Mouse (Mus musculus) layer of hippocampus, postnatal 36 days (tissue): Measurements from ENCODE around the gene Pgm2l1. TPM values are rescaled to one million over a fixed set of nuclear protein-coding genes. Genes with fewer than 3 reads are reported as not detected.
"Not testable (repeated sequence)": the region's sequence is repeated elsewhere in the genome, so short reads cannot be mapped to it uniquely, and the experiment has no call there.

Experiments used
- DNase-seq, 2 experiments: peaks; one replicate each; pipeline ENCODE4 v3.0.0; 2022
- total RNA-seq, 2 experiments: library from RNA; stranded (reverse); gene quantifications; 2 replicates each; pipeline ENCODE4 v1.2.3; 2021

The Pgm2l1 gene
- total RNA-seq, 2 experiments from 2014 or later, result 282 to 309 TPM

GRCm38 (mm10) chr7:100228957-100229356 lies 1.8 kb downstream of the Pgm2l1 start:
- DNase-seq, result no peak

- no peak for DNase-seq
These were observed 3.5 kb downstream of the Pgm2l1 start for GRCm38 (mm10) chr7:100230646-100231045.

- no peak for DNase-seq
These were observed 4.5 kb downstream of the Pgm2l1 start for GRCm38 (mm10) chr7:100231661-100232060.

DNA sequence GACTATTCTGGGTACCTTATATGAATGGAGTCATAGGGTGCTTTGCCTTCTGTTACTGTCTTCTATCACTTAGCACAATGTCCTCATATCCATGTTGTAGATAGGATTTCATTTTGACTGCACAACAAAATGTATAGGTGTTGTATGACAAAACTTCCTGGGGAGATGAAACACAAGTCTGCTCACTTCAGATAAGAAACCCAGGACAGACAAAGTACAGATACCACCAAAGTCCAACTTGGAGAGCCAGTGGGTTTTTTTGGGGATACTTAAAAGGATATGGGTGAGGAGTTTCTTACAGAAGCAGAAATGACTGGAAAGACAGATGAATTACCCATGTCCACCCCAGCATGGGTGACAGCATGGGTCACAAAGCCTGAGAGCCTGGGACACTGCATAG lies 6.5 kb downstream of the Pgm2l1 start:
- no peak for DNase-seq

GRCm38 (mm10) chr7:100234264-100234885 lies 7.2 kb downstream of the Pgm2l1 start:
- no peak for DNase-seq

- no peak for DNase-seq
These were observed 11.1 kb downstream of the Pgm2l1 start for GRCm38 (mm10) chr7:100238271-100238670.

- DNase-seq, result peak in 1 of 2 experiments; percentile 34
These were observed 13.4 kb downstream of the Pgm2l1 start for GRCm38 (mm10) chr7:100240601-100241000.

- no peak for DNase-seq
These were observed 15.8 kb downstream of the Pgm2l1 start for GRCm38 (mm10) chr7:100243007-100243406.

DNA sequence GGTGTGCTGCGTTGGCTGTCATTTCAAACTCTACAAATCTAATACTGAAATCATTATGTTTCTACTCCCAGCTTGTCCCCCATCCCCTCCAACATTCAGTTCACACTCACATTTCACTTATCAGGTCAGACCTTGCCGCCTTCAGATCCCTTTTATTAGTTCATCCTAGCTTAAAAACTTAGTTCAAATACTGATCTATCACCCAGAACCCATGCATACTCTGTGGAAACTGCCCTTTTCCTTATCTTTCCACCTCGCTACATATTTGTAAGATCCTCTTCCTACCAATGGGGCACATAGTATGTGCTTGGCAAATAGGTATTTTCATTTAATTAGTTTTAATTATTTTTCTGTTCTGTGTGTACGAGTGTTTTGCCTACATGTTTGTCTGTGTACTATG lies 17.0 kb downstream of the Pgm2l1 start:
- DNase-seq, result no peak

- DNase-seq, result no peak
These were observed 18.0 kb downstream of the Pgm2l1 start for GRCm38 (mm10) chr7:100245176-100245575.

DNA sequence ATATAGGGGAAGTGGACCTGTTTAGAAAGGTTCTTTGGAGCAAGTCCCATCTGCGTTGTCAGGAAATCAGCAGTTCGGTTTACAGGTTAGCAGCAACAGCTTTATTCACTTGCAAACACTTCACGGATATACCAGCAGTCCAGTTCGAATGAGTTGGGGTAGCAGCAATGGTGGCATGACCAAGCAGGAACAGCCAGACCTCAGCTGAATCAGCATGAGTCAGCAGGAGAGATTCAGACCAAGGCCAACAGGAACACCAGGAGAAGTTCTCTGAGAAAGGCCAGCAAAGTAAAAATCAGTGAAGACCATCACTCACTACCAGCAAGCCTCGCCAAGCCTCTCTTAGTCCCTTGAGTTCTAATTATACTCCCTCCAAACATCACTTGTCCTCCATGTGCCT lies 23.5 kb downstream of the Pgm2l1 start:
- no peak for DNase-seq

- no peak for DNase-seq
These were observed 35.2 kb downstream of the Pgm2l1 start for GRCm38 (mm10) chr7:100262350-100262749.

- DNase-seq, result not testable (repeated sequence)
These were observed 37.7 kb downstream of the Pgm2l1 start for GRCm38 (mm10) chr7:100264934-100265333.

DNA sequence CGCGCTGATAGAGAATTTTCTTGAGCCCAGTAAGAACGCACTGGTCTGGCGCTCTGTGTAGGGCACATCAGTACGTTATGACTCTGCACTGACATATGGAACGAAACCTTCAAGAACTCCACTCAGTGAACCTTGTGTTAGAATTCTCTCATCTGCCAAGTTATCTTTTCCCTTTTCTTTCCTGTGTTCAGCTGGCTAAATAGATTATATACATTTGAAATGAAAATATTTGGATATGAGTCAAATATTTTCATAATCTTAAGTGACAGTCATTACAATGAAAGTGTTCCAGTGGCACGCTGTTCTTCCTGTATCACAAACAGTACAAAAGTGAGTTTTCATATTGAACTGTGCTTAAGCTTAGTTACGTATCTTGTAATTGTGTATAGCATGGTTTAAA lies 45.2 kb downstream of the Pgm2l1 start:
- no peak for DNase-seq

GRCm38 (mm10) chr7:100274507-100274906 lies 47.3 kb downstream of the Pgm2l1 start:
- no peak for DNase-seq

DNA sequence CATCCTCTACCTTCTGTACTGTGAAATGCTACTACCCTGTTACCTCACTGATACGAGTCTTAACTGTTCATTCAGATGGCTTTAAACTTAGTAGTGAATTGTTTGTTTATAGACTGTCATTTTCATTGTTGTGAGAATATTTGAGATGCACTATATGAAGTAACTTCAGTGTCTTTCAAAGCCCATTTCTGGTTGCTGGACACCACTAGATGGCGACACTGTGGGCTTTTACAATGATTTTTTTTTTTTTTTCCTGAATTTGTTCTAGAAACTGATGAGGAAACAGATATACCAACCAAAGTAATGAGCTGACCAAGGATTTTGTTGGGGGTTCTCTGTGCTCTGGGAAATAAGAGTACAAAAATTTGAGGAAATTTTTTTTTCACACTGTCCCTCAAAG lies 49.2 kb downstream of the Pgm2l1 start:
- no peak for DNase-seq

GRCm38 (mm10) chr7:100279803-100280202 lies 52.6 kb downstream of the Pgm2l1 start:
- DNase-seq, result peak in 1 of 2 experiments; percentile 21

DNA sequence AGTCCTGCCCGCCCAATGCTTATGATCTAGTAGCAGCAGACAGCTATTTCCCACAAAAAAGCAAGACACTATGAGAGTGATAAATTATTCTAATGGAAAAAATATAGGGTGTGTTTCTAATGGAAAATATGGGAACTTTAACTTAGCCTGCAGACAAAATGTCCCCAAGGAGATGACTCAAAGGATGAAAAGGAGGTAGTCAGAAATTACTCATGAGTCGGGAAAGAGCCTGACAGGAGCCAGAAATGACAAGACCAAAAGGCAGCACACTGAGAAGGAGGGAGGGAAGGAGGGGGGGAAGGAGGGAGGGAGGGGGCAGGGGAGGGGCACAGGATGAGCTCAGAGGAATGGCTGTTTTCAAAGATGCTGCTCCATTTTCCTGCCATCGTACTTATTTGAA lies 54.4 kb downstream of the Pgm2l1 start:
- no peak for DNase-seq

GRCm38 (mm10) chr7:100283298-100283697 lies 56.1 kb downstream of the Pgm2l1 start:
- no peak for DNase-seq

- no peak for DNase-seq
These were observed 58.2 kb downstream of the Pgm2l1 start, which contains the start of gene P4ha3 for GRCm38 (mm10) chr7:100285383-100285782. Gene P4ha3 (plus strand): TSS chr7:100285520.

- no peak for DNase-seq
These were observed 60.8 kb downstream of the Pgm2l1 start for GRCm38 (mm10) chr7:100287748-100288578.

- DNase-seq, result no peak
These were observed 61.4 kb downstream of the Pgm2l1 start for GRCm38 (mm10) chr7:100288622-100289021.

- no peak for DNase-seq
These were observed 66.4 kb downstream of the Pgm2l1 start for GRCm38 (mm10) chr7:100293546-100293945.

GRCm38 (mm10) chr7:100295745-100296144 lies 68.6 kb downstream of the Pgm2l1 start:
- no peak for DNase-seq
